Mouse (Mus musculus): Measurements from ENCODE around the gene Ackr4.

DNA sequence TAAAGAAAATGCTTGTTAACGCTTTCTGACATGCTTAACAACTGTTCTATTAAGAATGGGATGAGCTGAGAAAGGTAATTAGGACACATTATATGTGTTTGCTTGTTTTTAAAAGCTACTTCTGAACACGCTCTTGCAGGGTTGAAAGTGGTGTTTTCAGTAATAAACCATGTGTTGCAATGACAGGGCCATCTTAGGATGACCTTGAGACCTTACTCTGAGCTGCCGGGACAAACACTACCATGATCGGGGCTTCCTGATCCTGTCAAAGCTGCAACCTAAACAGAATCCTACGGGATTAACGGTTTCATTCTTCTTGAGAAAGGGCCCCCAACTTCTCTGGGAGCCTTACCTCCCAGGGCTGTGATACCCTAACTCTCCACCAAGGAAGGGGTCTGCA is 44.9 kb upstream of the Ackr4 start:
- TF ChIP-seq POLR2A (IDR thresholded peaks at IDR 0.05; ENCODE audit: borderline replicate concordance, extremely low read depth, insufficient read depth, insufficient read length, poor library complexity, severe bottlenecking) (no peak), CTCF (IDR thresholded peaks at IDR 0.05; ENCODE audit: borderline replicate concordance, extremely low read depth, insufficient read depth, insufficient read length) (no peak)

Measured in brain, embryonic 14.5 days (tissue).